Mouse (Mus musculus) MEL (cell line): ENCODE measurements at regions not wholly inside any gene's neighbourhood (a gene's known extent, or its start where the extent isn't known, plus 50 kb on each side); places are given as distances from the start of the nearest gene placed in this dataset.

Source experiments
- CTCF ChIP-seq, 3 experiments: IDR thresholded peaks in 2 of 3; conservative IDR thresholded peaks in 1 of 3; 2 replicates each; pipeline ENCODE4 v1.5.1; 2011 to 2012; ENCODE audit warnings: low read length in 3 of 3, low read depth in 2 of 3, mild to moderate bottlenecking in 2 of 3, improper control_type of control experiment in 1 of 3, inconsistent platforms in 1 of 3, mixed read lengths in 1 of 3, moderate library complexity in 1 of 3; ENCODE audit not compliant: control insufficient read depth in 1 of 3, insufficient read depth in 1 of 3, poor library complexity in 1 of 3, severe bottlenecking in 1 of 3
- KAT2A ChIP-seq: conservative IDR thresholded peaks from 2 replicates; pipeline ENCODE4 v1.6.1; 2012; ENCODE audit warnings: low read depth, low read length, improper control_type of control experiment, inconsistent platforms
- MYC ChIP-seq: IDR thresholded peaks from 2 replicates; pipeline ENCODE4 v1.6.1; 2011; ENCODE audit warnings: low read depth, mild to moderate bottlenecking, low read length, improper control_type of control experiment, moderate library complexity
- RAD21 ChIP-seq: IDR thresholded peaks from 2 replicates; pipeline ENCODE4 v1.6.1; 2011; ENCODE audit warnings: mild to moderate bottlenecking, low read depth, low read length, improper control_type of control experiment

DNA sequence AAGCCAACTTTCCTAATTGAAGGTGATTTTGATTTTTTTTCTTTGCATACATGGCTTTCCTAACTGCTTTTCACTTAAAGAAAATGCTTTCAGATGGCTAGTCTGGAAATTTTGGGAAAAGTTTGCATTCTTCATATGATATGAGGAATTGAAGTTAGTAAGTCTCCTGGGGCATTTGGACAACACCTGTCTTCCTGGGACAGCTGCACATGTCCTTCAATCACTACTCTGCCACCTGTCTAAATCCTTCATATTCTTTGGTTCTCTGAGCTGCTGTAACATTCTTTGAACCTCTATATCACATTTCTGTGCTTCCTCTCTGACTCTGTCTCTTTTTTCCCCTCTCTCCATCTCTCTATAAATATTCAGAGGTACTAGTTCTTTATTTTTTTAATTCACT is 246.4 kb downstream of the Gm6377 start:
- no peak for TF ChIP-seq MYC
- TF ChIP-seq KAT2A: no peak
- no peak for TF ChIP-seq RAD21
- no peak for TF ChIP-seq CTCF (IDR thresholded peaks at IDR 0.05 in 2 of 3, conservative IDR thresholded peaks at IDR 0.05 in 1 of 3; ENCODE audit: control insufficient read depth in 1 of 3, insufficient read depth in 1 of 3, low read depth in 2 of 3, low read length in 3 of 3, poor library complexity in 1 of 3, severe bottlenecking in 1 of 3)
